In the genomic region with DNA sequence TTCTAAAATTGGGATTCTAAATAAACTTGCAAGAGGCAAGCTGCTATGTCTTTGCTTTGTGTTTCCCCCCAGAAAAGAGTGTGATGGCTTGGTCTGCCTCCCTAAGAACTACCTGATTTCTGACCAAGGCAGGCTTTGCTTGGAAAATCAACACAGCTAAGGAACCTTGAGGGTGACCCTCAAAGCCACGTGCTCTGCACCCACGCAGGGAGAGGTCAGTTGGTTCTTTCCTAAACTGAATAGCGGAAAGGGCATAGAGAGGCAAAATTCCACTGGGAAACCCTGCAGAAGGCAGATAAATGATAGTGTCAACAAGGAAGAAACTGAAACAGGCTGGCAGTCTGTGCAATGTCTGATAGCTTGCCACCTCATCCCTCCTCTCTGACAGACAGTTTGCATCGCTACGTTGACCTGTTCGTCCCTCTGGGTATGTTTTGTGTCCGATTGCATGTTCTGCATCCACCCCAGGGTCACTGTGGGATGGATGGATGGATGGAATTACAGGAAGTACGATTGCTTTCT, we compare ENCODE assay signal across 16 mouse cellular contexts.
DNase-seq lines count a peak whose midpoint lies in the region.
"Had no signal": no experiment of that assay in that cellular context is flagged by ENCODE, and none has a peak within 500 bp of the region (broad histone marks: within the 10 kb centered on the region; RNA-seq: fewer than 3 reads in every experiment).

No protein-coding gene starts in this region.

- DNase-seq in adrenal gland, postnatal 14 days: peak; percentile 19
- no peak for DNase-seq in adrenal gland, postnatal 25 days
- peak; percentile 13 for DNase-seq in embryo, embryonic 10.5 days (ENCODE audit: low spot score)
- no peak for DNase-seq in embryo, embryonic 11 days
- DNase-seq in ovary, adult 18-20 months (ENCODE audit: low spot score): peak; percentile 62
- DNase-seq in ovary, postnatal 14 days (ENCODE audit: low spot score): no peak
- DNase-seq: cerebellum, adult 18-20 months; cerebellum, adult 9-10 months; cerebellum, postnatal 14 days; forebrain, postnatal 0 days; gastrocnemius, adult 2 months; gastrocnemius, postnatal 14 days; heart, adult 18-20 months; heart, postnatal 10 days; heart, postnatal 4 days; kidney, adult 18-20 months had no signal

Comparison
In these comparisons a context has a peak if more than half of its experiments do, and no peak if none do; other contexts are left out.
1. DNase-seq: peak in adrenal gland, postnatal 14 days (single experiment), embryo, embryonic 10.5 days (single experiment) and ovary, adult 18-20 months (single experiment); none in adrenal gland, postnatal 25 days (single experiment), embryo, embryonic 11 days (single experiment) and ovary, postnatal 14 days (single experiment).